Mouse (Mus musculus) embryonic facial prominence, embryonic 10.5 days (tissue): ENCODE measurements around the gene 1110004F10Rik. TPM values are rescaled to one million over a fixed set of nuclear protein-coding genes. Genes with fewer than 3 reads are reported as not detected.
A peak's percentile ranks its signal among the peaks of the same experiment; 100 is the strongest.

Source experiments
- DNase-seq: peaks from one replicate; pipeline ENCODE4 v3.0.0-alpha.2; 2017; ENCODE audit warnings: low spot score
- H3K27ac ChIP-seq: fragments of 300-500 bp; sonication (generic); replicated peaks from 2 replicates; pipeline ENCODE4 v1.5.1; 2016; ENCODE audit warnings: mild to moderate bottlenecking
- H3K27me3 ChIP-seq: fragments of 300-500 bp; sonication (generic); replicated peaks from 2 replicates; pipeline ENCODE4 v1.6.1; 2016; ENCODE audit warnings: low read depth, mild to moderate bottlenecking; ENCODE audit not compliant: poor library complexity, severe bottlenecking
- H3K36me3 ChIP-seq: fragments of 300-500 bp; sonication (generic); replicated peaks from 2 replicates; pipeline ENCODE4 v1.6.1; 2016; ENCODE audit warnings: mild to moderate bottlenecking, moderate library complexity
- H3K4me1 ChIP-seq: fragments of 300-500 bp; sonication (generic); 2 replicates; pipeline ENCODE4 v1.6.1; 2016
- H3K4me3 ChIP-seq: fragments of 300-500 bp; sonication (generic); 2 replicates; pipeline ENCODE4 v1.5.1; 2016; ENCODE audit warnings: mild to moderate bottlenecking, moderate library complexity
- H3K9me3 ChIP-seq: fragments of 300-500 bp; sonication (generic); 2 replicates; pipeline ENCODE4 v1.6.1; 2016; ENCODE audit warnings: mild to moderate bottlenecking
- WGBS: fragments of 180-500 bp; shearing (Covaris S2); methylation state at CpG from one replicate; pipeline ENCODE4 v1.1.7; 2016; 5-methylcytosine and 5-hydroxymethylcytosine counted together
- polyA plus RNA-seq: library from polyadenylated mRNA; unstranded; fragments of >200 nt; fragmentation: Nextera tagmentation; extraction: Ambion mirVana; gene quantifications from 2 replicates; pipeline ENCODE4 v1.2.1, GENCODE M21; 2016

Gene 1110004F10Rik
- polyA plus RNA-seq, 1 experiment from 2014 or later, result 344 TPM

DNA sequence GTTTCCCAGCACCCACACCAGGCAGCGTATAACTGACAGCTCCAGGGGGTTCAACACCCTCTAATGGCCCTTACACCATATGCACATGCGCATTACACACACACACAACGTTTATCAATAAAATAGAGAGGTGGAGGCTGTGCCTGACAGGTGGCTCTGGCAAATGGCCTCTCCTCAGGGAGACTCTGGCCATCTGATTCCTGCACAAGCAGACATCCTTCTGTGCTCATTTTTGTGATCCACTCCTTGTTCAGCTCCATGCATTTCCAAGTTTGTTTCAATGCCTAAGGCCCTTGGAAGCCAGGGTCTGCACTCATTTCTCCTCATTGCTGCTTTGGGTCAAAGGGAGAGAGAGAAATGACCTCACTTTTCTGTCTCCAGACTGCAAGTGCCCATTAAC lies 71.5 kb downstream of the 1110004F10Rik start:
- no peak for DNase-seq
- no peak overlapping the region for H3K4me3 ChIP-seq
- H3K27me3 ChIP-seq, result no peaks in the 10 kb centered on the region
- peaks cover 26% of the 10 kb centered on the region for H3K36me3 ChIP-seq
- 79% methylated on average over 3 of the region's 3 CpGs for WGBS
- no peaks in the 10 kb centered on the region for H3K9me3 ChIP-seq
- H3K4me1 ChIP-seq, result peaks cover 7% of the 10 kb centered on the region; the same call in 1 of the 2 replicates
- H3K27ac ChIP-seq, result no peak overlapping the region

DNA sequence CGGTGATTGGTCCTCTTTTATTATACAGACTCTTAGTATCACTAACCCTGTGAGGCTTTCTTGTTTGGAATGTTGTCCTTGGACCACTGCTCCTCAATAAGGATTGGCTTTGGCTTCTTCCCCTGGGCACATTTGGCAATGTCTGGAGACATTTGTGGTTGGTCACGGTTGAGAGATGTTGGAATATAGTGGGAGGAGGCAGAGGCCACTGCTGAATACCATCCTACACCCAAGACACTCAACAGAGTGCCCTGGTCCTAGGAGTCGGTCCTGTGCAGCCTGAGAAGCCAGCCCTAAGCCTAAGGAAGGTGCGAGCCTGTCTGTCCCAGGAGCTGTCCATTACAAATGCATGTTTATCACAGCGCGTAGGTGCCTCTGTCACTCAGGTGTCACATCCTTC lies 72.3 kb downstream of the 1110004F10Rik start:
- H3K36me3 ChIP-seq, result peaks cover 18% of the 10 kb centered on the region
- no peaks in the 10 kb centered on the region for H3K9me3 ChIP-seq
- H3K4me3 ChIP-seq, result no peak overlapping the region
- H3K27ac ChIP-seq, result no peak overlapping the region
- 89% methylated on average over 6 of the region's 6 CpGs for WGBS
- no peak for DNase-seq
- H3K27me3 ChIP-seq, result no peaks in the 10 kb centered on the region
- H3K4me1 ChIP-seq, result peaks cover 7% of the 10 kb centered on the region; the same call in 1 of the 2 replicates

DNA sequence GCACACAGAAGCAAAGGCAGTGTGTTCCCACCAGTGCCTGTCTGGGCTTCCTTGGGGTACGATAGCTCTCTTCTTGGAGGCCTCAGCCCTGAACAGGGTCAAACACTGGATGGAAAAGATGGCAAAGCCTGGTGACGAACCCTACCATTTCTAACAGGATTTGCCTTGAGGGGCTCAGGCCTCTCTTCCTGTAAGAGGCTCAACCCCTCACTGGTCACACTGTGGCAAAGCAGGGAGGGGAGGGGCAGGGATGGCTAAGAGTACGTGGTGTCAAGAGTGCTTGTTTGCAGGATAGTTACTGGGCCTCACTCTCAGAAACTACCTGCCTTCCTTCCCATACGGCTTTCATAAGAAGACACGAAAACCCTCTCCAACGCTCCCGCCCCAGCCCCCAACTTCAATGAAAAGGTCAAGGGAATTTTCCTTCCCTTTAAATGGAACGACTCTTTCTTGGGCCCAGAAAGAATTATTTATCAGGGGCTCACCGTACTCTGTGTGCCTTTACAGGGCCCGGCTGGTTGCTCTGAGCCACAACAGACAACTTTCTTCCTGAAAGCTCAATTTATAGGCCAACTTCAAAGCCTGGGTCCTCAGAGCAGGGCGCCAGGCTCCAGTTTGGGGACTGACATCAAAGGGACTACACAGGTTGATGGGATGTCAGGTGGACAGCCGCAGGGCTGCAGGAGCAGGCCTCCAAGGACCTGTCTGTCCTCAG lies 76.2 kb downstream of the 1110004F10Rik start:
- H3K36me3 ChIP-seq, result no peaks in the 10 kb centered on the region
- H3K27ac ChIP-seq, result 0 out of 2 replicates have a peak overlapping the region, but pooled peaks have one; percentile 19
- no peak overlapping the region for H3K4me3 ChIP-seq
- H3K27me3 ChIP-seq, result no peaks in the 10 kb centered on the region
- no peak for DNase-seq
- 67% methylated on average over 12 of the region's 12 CpGs for WGBS
- peaks cover 7% of the 10 kb centered on the region; the same call in 1 of the 2 replicates for H3K4me1 ChIP-seq
- H3K9me3 ChIP-seq, result no peaks in the 10 kb centered on the region

DNA sequence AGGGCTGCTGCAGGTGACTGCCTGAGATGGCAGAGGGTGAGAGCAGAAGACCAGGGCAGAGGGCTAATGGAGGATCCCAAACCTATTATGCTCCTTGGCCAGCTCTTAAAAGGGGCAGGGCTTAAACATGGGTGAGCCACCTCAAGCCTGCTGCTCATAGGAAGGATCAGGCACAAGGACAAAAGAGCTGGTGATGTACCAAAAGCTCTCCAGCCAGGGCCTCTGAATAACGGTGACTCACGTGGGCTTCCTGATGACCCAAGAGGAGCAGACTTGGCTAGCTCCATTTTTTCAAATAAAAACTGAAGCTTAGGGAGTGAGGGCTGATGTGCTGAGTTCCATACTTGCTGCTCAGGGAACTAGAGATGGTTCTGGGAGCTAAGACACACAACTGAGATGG lies 76.8 kb downstream of the 1110004F10Rik start:
- no peaks in the 10 kb centered on the region for H3K9me3 ChIP-seq
- H3K4me1 ChIP-seq, result peaks cover 7% of the 10 kb centered on the region; the same call in 1 of the 2 replicates
- no peak overlapping the region for H3K27ac ChIP-seq
- no peak overlapping the region for H3K4me3 ChIP-seq
- no peaks in the 10 kb centered on the region for H3K36me3 ChIP-seq
- H3K27me3 ChIP-seq, result no peaks in the 10 kb centered on the region
- WGBS, result 85% methylated on average over 2 of the region's 2 CpGs
- no peak for DNase-seq

DNA sequence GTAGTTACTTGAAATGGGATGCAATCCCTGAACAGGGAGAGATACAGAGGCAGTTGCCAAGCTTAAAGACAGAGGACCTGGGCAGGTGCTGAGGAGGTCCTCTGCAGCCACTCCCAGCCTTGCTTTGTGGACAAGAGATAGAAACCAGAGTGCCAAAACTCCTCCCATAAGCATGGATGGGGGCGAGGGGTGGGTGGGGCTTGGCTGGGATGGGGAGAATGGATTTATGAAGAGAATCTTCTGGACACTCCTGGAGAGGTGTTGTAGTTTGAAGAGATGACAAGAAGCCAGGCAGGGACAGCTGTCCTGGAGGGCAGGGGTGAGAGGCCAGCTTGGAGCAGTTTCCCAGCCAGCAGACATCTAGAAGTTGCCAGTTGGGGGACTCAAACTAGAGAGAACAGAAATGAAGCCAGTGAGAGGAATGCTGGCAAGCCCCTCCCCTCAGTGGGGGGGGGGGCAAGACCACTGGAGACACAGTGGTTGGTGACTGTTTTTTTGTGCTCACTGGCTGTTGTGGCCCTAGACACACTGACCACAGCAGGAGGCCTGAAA lies 80.2 kb downstream of the 1110004F10Rik start:
- 69% methylated on average over 1 of the region's 1 CpGs for WGBS
- Histone ChIP-seq H3K36me3 (peaks cover 3% of the 10 kb centered on the region; the same call in 1 of the 2 replicates), H3K27me3 (no peaks in the 10 kb centered on the region), H3K4me3 (no peak overlapping the region), H3K4me1 (peaks cover 26% of the 10 kb centered on the region), H3K9me3 (no peaks in the 10 kb centered on the region), H3K27ac (no peak overlapping the region)
- no peak for DNase-seq

DNA sequence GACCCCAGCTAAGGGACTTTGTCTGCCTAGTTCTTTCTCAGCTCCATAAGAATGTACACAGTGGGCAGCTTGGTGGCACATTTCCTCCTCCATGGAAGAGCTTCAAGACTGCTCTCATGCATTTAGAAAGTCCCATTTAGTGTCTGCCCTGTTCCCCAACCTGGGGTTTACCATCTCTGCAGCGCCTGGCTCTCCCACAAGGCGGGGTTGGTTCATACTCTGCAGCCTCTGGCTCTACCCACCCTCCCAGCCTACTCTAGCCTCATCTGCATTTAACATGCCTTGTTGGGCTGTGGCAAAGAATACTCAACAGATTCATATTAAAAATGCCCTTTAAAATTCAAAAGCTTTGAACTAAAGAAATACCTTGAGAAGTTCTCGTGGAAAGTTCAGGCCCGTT lies 81.5 kb downstream of the 1110004F10Rik start:
- DNase-seq, result no peak
- Histone ChIP-seq H3K36me3 (peaks cover 14% of the 10 kb centered on the region), H3K9me3 (no peaks in the 10 kb centered on the region), H3K27ac (no peak overlapping the region), H3K4me1 (peaks cover 29% of the 10 kb centered on the region), H3K27me3 (no peaks in the 10 kb centered on the region), H3K4me3 (no peak overlapping the region)
- 79% methylated on average over 4 of the region's 4 CpGs for WGBS

DNA sequence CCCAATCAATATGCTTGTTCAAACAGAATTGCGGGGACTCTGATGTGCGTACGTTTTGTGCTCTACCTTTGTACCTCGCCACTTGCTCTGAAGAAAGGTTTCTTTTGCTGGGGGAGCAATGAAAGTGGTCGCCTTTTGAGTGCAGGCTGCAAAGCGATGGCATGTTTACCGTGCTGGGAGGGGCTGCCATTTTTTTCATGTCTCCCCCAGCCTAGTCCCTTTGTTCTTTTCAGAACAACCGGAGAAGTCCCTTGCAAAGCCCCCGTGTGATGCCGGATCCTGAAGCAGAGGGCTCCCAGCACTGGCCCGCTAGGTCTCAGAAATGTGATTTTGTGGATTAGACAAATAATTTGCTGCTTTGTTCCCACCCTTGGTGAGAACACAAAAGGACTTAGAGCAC lies 82.0 kb downstream of the 1110004F10Rik start:
- Histone ChIP-seq H3K9me3 (no peaks in the 10 kb centered on the region), H3K36me3 (peaks cover 14% of the 10 kb centered on the region), H3K4me1 (peaks cover 29% of the 10 kb centered on the region), H3K27me3 (no peaks in the 10 kb centered on the region), H3K27ac (peak overlapping the region; percentile 31; the same call in 1 of the 2 replicates), H3K4me3 (no peak overlapping the region)
- DNase-seq, result no peak
- 57% methylated on average over 11 of the region's 11 CpGs for WGBS

DNA sequence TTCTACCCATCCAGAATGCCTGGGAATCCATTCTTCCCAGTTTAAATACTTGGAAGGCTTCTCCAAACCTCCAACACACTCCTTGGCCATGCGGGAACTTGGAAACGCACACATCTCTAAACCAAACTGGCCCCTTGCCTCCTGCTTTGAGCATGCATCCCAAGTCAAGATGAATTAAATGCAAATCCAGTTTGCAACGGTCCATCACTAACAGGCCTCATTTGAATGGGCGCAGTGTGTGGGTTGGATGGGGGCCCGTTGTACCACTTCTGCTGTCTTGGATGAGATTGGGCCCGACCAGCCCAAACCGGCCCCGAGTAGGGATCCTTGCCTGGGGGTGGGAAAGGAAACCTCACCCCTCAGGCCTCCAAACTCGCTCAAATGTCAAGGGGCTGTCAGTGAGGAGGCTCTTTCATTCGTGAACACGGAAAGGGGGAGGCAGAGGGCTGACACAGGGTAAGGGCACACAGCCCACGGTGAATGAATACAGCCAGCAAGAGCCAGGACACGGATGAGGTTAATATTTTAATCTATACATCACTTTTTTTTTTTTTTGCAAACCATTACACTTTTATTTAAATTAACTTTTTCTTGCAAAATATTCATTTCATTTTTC lies 83.9 kb downstream of the 1110004F10Rik start:
- no peak overlapping the region for H3K4me3 ChIP-seq
- no peaks in the 10 kb centered on the region for H3K9me3 ChIP-seq
- no peak for DNase-seq
- peaks cover 22% of the 10 kb centered on the region for H3K36me3 ChIP-seq
- 58% methylated on average over 13 of the region's 13 CpGs for WGBS
- H3K27me3 ChIP-seq, result no peaks in the 10 kb centered on the region
- H3K4me1 ChIP-seq, result peaks cover 29% of the 10 kb centered on the region
- no peak overlapping the region for H3K27ac ChIP-seq

DNA sequence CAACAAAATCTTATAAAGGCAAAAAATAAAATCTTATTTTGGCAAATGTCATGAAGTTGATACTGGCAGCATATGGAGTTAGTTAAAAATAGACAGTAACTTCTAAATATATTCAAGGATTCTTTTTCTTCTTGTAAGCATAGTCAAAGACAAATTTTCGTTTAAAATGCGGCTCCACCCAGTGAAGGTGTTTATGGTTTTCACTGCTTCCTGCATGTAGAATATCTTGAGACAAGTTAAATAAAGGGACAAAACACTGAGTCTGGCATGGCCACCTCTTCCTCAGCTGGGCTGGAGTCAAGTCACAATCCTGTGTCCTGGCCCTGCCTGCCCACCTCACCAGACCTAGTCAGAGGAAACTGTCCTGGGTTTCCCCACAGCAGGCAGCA lies 84.4 kb downstream of the 1110004F10Rik start:
- 88% methylated on average over 2 of the region's 2 CpGs for WGBS
- DNase-seq, result no peak
- Histone ChIP-seq H3K27ac (no peak overlapping the region), H3K4me3 (no peak overlapping the region), H3K36me3 (peaks cover 27% of the 10 kb centered on the region), H3K27me3 (no peaks in the 10 kb centered on the region), H3K9me3 (no peaks in the 10 kb centered on the region), H3K4me1 (peaks cover 29% of the 10 kb centered on the region)

DNA sequence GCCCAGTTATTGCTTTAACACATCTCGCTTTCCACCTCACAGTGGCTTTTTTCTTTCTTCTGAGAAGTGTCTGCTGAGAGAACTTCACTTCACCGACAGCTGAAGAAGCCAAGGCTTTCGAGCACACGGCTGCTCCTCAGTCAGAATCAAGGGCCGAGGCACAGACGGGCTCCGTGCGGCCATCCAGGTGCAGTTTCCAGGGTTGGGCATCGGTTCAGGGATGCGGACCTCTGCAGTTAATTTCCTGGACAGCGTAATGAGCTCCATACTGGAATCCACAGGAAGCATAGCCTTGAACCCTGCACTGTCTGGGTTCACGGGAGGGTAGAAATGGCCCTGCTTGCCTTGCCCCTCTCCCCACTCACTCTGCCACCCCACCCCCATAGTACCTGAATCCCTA lies 84.9 kb downstream of the 1110004F10Rik start:
- no peak for DNase-seq
- no peaks in the 10 kb centered on the region for H3K9me3 ChIP-seq
- no peak overlapping the region for H3K27ac ChIP-seq
- H3K27me3 ChIP-seq, result no peaks in the 10 kb centered on the region
- H3K4me1 ChIP-seq, result peaks cover 29% of the 10 kb centered on the region
- no peak overlapping the region for H3K4me3 ChIP-seq
- WGBS, result 85% methylated on average over 12 of the region's 12 CpGs
- peaks cover 31% of the 10 kb centered on the region for H3K36me3 ChIP-seq

DNA sequence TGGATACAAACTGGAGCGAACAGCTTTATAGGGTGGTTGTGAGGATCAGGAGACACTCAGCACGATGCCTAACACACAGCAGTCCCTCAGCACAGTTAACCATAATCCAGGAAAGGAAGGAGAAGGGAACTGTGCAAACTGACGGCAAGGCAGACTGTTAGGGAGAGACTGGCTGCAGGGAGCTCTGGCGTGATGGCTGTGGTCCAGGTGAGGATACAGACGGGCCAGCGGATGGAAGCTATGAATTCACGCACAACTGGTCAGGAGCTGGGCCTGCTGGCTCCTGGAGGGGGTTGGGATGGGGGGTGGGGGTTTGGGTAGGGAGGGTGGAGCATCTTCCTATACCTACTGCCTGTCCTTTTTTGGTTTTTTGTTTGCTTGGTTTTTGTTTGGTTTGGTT lies 86.5 kb downstream of the 1110004F10Rik start:
- Histone ChIP-seq H3K9me3 (no peaks in the 10 kb centered on the region), H3K4me1 (peaks cover 35% of the 10 kb centered on the region), H3K36me3 (peaks cover 43% of the 10 kb centered on the region), H3K27ac (no peak overlapping the region), H3K4me3 (no peak overlapping the region), H3K27me3 (no peaks in the 10 kb centered on the region)
- 86% methylated on average over 7 of the region's 7 CpGs for WGBS
- no peak for DNase-seq

DNA sequence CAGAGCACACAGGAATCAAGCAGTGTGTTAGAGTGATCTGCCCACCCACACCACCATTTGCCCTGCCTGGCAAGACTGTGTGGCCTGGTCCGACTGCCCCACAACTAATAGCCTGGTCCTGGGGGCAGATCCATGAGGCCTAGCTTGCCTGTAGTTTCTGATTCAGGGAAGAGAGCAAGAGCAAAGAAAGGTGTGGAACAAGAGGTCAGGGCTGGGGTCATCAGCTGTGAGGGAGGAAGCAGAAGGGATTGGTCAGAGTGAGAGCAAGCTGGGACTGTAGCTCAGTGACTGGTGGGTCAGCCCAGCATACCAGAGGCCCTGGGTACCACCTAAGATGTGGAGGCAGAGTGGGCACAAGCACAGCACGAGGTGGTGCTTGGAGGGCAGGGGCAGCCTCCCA lies 87.9 kb downstream of the 1110004F10Rik start:
- H3K4me3 ChIP-seq, result no peak overlapping the region
- H3K36me3 ChIP-seq, result peaks cover 43% of the 10 kb centered on the region
- peaks cover 33% of the 10 kb centered on the region for H3K4me1 ChIP-seq
- no peaks in the 10 kb centered on the region for H3K27me3 ChIP-seq
- no peaks in the 10 kb centered on the region for H3K9me3 ChIP-seq
- 84% methylated on average over 2 of the region's 2 CpGs for WGBS
- DNase-seq, result no peak
- no peak overlapping the region for H3K27ac ChIP-seq

DNA sequence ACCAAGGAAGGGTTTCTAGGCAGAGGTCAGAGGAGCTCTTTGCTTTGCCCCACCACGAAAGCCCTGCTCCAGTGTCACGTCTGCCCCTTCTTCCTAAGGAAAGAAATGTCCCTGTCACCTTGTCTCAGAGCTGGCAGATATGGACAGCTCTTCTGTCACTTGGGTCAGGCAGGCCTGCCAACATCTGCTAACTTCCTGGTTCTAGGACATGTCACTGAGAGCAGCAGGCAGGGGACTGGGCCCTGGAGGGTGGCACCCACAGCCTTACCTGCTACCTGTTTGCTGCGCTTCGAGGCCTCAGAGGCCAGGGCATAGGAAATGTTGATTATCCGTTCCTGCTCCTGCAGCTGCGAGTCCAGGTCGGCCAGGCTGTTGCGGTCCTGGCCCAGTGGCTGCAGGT lies 89.1 kb downstream of the 1110004F10Rik start:
- WGBS, result 94% methylated on average over 8 of the region's 8 CpGs
- Histone ChIP-seq H3K36me3 (peaks cover 43% of the 10 kb centered on the region), H3K9me3 (no peaks in the 10 kb centered on the region), H3K27me3 (no peaks in the 10 kb centered on the region), H3K4me3 (no peak overlapping the region), H3K4me1 (peaks cover 30% of the 10 kb centered on the region), H3K27ac (no peak overlapping the region)
- DNase-seq, result no peak
